Mouse (Mus musculus): ENCODE measurements around the gene Epop. TPM values are rescaled to one million over a fixed set of nuclear protein-coding genes. Genes with fewer than 3 reads are reported as not detected.
"Not testable (repeated sequence)": the region's sequence is repeated elsewhere in the genome, so short reads cannot be mapped to it uniquely, and the experiment has no call there.

Gene Epop
- polyA plus RNA-seq, 1 experiment from 2014 or later = 5.7 TPM

DNA sequence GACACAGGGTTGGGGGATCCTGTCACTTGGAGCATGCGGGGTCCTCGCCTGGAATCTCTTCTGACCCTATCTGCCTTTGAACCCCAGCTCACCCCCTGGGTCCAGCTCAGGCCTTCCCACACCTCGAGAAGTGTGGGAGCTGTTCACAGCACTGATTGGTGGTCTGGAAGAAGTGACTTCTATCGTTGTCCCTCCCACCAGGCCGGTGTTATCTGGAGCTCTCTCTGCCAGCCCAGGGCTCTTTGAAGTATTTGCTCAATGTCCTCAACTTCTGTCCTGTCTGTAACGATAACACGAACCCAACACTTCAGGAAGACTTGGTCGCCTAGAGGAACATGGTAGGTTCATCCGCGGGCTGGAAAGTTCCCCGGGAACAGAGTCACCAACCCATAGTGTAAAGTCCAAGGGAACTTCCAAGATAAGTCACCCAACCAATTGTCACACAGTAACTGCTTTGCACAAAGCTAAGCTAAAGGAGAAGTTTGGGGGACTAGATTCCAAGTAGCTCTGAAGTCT is 29.3 kb upstream of the Epop start:
- DNase-seq (ENCODE audit: low spot score) (no peak), ATAC-seq (ENCODE audit: low FRiP score) (no peak)
- Histone ChIP-seq H3K36me3 (ENCODE audit: control insufficient read depth, insufficient read depth, low read length) (no peaks in the 10 kb centered on the region), H3K9ac (ENCODE audit: low read depth, low read length) (no peak overlapping the region), H3K27me3 (ENCODE audit: control insufficient read depth, insufficient read depth, low read length) (peaks cover 18% of the 10 kb centered on the region), H3K4me1 (replicated peaks; ENCODE audit: control insufficient read depth, insufficient read depth, low read length) (peaks cover 13% of the 10 kb centered on the region), H3K4me2 (replicated peaks; ENCODE audit: low read depth, low read length) (no peak overlapping the region), H3K27ac (ENCODE audit: low read depth, low read length) (no peak overlapping the region), H3K4me3 (ENCODE audit: low read depth, low read length) (no peak overlapping the region), H3K9me3 (ENCODE audit: control insufficient read depth, low read length) (no peaks in the 10 kb centered on the region)
- 62% methylated on average over 11 of the region's 11 CpGs for WGBS

DNA sequence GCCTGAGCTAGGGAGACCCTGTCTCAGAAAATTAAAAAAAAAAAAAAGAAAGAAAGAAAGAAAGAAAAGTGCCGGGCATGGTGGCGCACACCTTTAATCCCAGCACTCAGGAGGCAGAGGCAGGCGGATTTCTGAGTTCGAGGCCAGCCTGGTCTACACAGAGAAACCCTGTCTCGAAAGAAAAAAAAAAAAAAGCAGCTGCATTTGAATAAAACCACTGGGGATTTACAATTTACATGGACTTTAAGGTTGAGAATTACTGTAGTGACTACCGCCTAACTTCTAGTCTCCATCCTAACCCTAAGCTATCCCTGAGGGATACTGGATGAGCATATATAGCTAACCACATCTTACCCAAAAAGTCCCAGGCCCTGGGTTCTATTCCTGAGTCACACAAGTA is 28.5 kb upstream of the Epop start:
- ATAC-seq (ENCODE audit: low FRiP score) = not testable (repeated sequence)

DNA sequence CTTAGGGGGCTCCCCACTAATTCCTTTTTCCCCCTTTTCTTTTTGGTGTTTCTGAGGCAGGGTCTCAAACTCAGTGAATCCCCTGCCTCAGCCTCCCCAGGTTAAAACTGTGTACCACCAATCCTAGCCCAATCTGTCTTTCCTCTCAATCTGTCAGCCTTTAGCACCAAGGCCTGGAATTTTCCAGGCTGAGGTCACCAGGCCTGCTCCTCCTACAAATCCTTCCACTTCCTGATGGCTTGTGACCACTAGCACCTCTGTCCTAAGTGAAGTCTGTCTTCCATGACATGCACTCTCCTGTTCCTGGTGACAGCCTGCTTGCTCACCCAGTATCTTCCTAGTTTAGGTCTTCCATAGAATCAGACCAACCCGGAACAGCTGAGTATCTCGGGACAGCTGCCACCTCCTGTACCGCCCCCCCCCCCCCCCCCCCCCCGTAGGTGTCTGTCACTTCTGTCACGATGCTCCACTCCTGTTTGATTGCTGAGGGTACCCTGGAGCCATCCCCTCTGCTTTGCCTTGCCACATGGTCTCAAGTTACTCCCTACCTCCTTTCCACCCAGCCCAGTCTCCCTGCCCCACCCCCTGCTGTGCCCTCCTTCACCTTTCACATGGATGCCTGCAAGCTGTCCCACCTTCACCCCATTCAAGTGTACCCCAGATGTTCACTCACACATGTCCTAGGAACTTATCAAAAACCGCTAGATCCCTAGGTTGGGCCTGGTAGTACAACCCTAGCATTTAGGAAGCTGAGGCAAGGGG is 27.9 kb upstream of the Epop start:
- DNase-seq (ENCODE audit: low spot score) = no peak
- peaks cover 13% of the 10 kb centered on the region for H3K4me1 ChIP-seq (replicated peaks; ENCODE audit: control insufficient read depth, insufficient read depth, low read length)
- no peaks in the 10 kb centered on the region for H3K9me3 ChIP-seq (ENCODE audit: control insufficient read depth, low read length)
- no peak overlapping the region for H3K4me2 ChIP-seq (replicated peaks; ENCODE audit: low read depth, low read length)
- no peak overlapping the region for H3K4me3 ChIP-seq (ENCODE audit: low read depth, low read length)
- no peak overlapping the region for H3K9ac ChIP-seq (ENCODE audit: low read depth, low read length)
- WGBS = 38% methylated on average over 6 of the region's 6 CpGs
- peaks cover 17% of the 10 kb centered on the region for H3K27me3 ChIP-seq (ENCODE audit: control insufficient read depth, insufficient read depth, low read length)
- no peak for ATAC-seq (ENCODE audit: low FRiP score)
- H3K27ac ChIP-seq (ENCODE audit: low read depth, low read length) = no peak overlapping the region
- H3K36me3 ChIP-seq (ENCODE audit: control insufficient read depth, insufficient read depth, low read length) = no peaks in the 10 kb centered on the region

More for the DNA sequence above, 28.5 kb upstream of the Epop start:
- H3K4me3 ChIP-seq (ENCODE audit: low read depth, low read length); H3K9ac ChIP-seq (ENCODE audit: low read depth, low read length); DNase-seq (ENCODE audit: low spot score); H3K36me3 ChIP-seq (ENCODE audit: control insufficient read depth, insufficient read depth, low read length); H3K27ac ChIP-seq (ENCODE audit: low read depth, low read length); H3K9me3 ChIP-seq (ENCODE audit: control insufficient read depth, low read length); H3K4me2 ChIP-seq (replicated peaks; ENCODE audit: low read depth, low read length): not testable (repeated sequence)
- Histone ChIP-seq H3K27me3 (ENCODE audit: control insufficient read depth, insufficient read depth, low read length) (peaks cover 18% of the 10 kb centered on the region), H3K4me1 (replicated peaks; ENCODE audit: control insufficient read depth, insufficient read depth, low read length) (peaks cover 13% of the 10 kb centered on the region)
- 91% methylated on average over 6 of the region's 6 CpGs for WGBS

DNA sequence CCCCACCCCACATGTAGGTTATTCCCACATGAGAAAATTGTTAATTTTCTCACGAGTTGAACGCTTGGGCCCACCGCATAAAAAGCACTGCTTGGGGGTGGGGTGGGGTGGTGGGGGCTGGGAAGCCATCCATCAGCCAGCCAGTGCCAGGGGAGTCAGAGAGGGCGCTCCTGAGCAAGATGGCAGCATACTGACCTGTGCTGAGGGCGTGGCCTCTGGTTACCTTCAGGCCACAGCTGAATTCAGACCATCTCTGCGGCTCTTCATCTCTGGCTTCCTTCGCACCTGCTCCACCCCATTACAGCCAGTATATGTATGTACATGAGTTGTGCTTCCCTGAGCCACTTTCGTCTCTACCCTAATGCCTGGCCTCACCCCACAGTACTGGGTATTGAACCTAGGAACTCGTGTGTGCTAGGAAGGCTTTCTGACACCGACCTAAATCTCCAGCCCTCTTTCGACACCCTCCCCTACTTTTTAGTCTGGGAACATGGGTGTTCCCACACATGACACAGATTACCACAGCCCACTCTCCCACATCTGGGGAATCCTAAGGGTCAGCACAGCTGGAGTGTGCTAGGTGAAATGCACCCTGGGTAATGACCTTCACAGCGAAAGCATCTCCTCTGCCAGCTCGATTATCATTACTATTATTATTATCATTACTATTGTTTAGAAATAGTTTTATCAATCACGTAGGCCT is 26.9 kb upstream of the Epop start:
- no peak overlapping the region for H3K27ac ChIP-seq (ENCODE audit: low read depth, low read length)
- H3K27me3 ChIP-seq (ENCODE audit: control insufficient read depth, insufficient read depth, low read length) = peaks cover 7% of the 10 kb centered on the region
- peaks cover 4% of the 10 kb centered on the region for H3K4me1 ChIP-seq (replicated peaks; ENCODE audit: control insufficient read depth, insufficient read depth, low read length)
- no peak for DNase-seq (ENCODE audit: low spot score)
- 73% methylated on average over 14 of the region's 14 CpGs for WGBS
- no peaks in the 10 kb centered on the region for H3K36me3 ChIP-seq (ENCODE audit: control insufficient read depth, insufficient read depth, low read length)
- ATAC-seq (ENCODE audit: low FRiP score) = no peak
- H3K4me3 ChIP-seq (ENCODE audit: low read depth, low read length) = no peak overlapping the region
- H3K9me3 ChIP-seq (ENCODE audit: control insufficient read depth, low read length) = no peaks in the 10 kb centered on the region
- H3K9ac ChIP-seq (ENCODE audit: low read depth, low read length) = no peak overlapping the region
- no peak overlapping the region for H3K4me2 ChIP-seq (replicated peaks; ENCODE audit: low read depth, low read length)

DNA sequence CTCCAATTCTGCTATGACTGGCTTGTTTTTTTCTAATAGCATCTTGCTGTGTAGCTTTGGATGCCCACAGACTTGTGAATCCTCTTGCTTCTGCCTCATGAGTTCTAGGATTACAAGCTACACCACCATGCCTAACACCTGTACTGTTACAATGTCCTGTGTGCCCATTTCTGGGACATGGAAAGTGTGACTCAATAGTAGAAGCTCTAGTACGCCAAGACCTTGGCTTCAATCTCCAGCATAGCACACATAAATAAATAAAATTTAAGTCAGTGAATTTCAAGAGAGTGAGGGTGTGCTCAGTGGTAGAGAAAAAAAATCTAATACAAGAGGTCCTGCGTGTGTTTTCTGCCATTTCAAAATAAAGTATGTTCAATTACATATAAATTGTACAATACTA is 24.7 kb upstream of the Epop start:
- H3K27me3 ChIP-seq (ENCODE audit: control insufficient read depth, insufficient read depth, low read length) = no peaks in the 10 kb centered on the region
- no peak for ATAC-seq (ENCODE audit: low FRiP score)
- H3K9me3 ChIP-seq (ENCODE audit: control insufficient read depth, low read length) = no peaks in the 10 kb centered on the region
- no peak overlapping the region for H3K9ac ChIP-seq (ENCODE audit: low read depth, low read length)
- no peak overlapping the region for H3K27ac ChIP-seq (ENCODE audit: low read depth, low read length)
- 93% methylated on average over 2 of the region's 2 CpGs for WGBS
- H3K36me3 ChIP-seq (ENCODE audit: control insufficient read depth, insufficient read depth, low read length) = no peaks in the 10 kb centered on the region
- no peak overlapping the region for H3K4me2 ChIP-seq (replicated peaks; ENCODE audit: low read depth, low read length)
- H3K4me3 ChIP-seq (ENCODE audit: low read depth, low read length) = no peak overlapping the region
- DNase-seq (ENCODE audit: low spot score) = no peak
- H3K4me1 ChIP-seq (replicated peaks; ENCODE audit: control insufficient read depth, insufficient read depth, low read length) = no peaks in the 10 kb centered on the region

DNA sequence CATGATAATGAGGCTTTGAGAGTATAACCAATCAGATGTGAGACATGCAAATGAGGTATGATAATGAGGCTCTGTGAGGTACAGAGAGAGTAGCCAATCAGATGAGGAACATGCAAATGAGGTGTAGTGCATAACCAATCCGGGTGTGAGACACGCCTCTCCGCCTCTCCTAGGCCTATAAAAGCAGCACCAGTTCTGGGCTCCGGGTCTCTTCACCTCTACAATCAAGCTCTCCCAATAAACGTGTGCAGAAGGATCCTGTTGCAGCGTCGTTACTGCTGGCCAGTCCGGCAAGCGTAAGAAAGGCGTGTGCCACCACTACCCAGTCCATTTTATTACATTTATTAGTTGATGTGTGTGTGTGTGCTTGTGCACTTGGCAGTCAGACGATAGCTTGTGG is 23.9 kb upstream of the Epop start:
- not testable (repeated sequence) for H3K27me3 ChIP-seq (ENCODE audit: control insufficient read depth, insufficient read depth, low read length); DNase-seq (ENCODE audit: low spot score); H3K27ac ChIP-seq (ENCODE audit: low read depth, low read length); H3K36me3 ChIP-seq (ENCODE audit: control insufficient read depth, insufficient read depth, low read length); H3K4me3 ChIP-seq (ENCODE audit: low read depth, low read length); H3K9me3 ChIP-seq (ENCODE audit: control insufficient read depth, low read length); H3K4me1 ChIP-seq (replicated peaks; ENCODE audit: control insufficient read depth, insufficient read depth, low read length); ATAC-seq (ENCODE audit: low FRiP score); H3K4me2 ChIP-seq (replicated peaks; ENCODE audit: low read depth, low read length); H3K9ac ChIP-seq (ENCODE audit: low read depth, low read length)
- WGBS = 96% methylated on average over 11 of the region's 11 CpGs

DNA sequence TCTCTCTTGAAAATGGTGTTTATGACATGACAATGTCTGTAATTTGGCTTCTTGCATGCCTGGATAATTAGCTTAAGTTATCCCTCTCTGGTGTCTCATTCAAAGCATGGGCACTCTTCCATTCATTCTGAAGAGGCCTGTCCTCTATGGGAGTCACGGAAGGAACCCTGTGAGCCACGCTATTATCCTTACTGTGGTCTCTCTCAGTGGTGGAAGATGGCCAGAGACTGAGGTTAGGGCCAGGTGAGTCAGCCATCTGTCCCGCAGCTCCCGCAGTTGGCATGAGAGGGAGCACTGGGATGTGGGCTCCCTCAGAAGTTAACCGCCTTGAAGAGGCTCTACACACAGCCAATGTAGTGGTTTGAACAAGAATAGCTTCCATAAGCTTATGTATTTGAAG is 20.8 kb upstream of the Epop start:
- Histone ChIP-seq H3K4me3 (ENCODE audit: low read depth, low read length) (no peak overlapping the region), H3K4me1 (replicated peaks; ENCODE audit: control insufficient read depth, insufficient read depth, low read length) (no peaks in the 10 kb centered on the region), H3K36me3 (ENCODE audit: control insufficient read depth, insufficient read depth, low read length) (no peaks in the 10 kb centered on the region), H3K9me3 (ENCODE audit: control insufficient read depth, low read length) (no peaks in the 10 kb centered on the region), H3K4me2 (replicated peaks; ENCODE audit: low read depth, low read length) (no peak overlapping the region), H3K27me3 (ENCODE audit: control insufficient read depth, insufficient read depth, low read length) (no peaks in the 10 kb centered on the region), H3K27ac (ENCODE audit: low read depth, low read length) (no peak overlapping the region), H3K9ac (ENCODE audit: low read depth, low read length) (no peak overlapping the region)
- WGBS = 68% methylated on average over 5 of the region's 5 CpGs
- DNase-seq (ENCODE audit: low spot score) (no peak), ATAC-seq (ENCODE audit: low FRiP score) (no peak)

DNA sequence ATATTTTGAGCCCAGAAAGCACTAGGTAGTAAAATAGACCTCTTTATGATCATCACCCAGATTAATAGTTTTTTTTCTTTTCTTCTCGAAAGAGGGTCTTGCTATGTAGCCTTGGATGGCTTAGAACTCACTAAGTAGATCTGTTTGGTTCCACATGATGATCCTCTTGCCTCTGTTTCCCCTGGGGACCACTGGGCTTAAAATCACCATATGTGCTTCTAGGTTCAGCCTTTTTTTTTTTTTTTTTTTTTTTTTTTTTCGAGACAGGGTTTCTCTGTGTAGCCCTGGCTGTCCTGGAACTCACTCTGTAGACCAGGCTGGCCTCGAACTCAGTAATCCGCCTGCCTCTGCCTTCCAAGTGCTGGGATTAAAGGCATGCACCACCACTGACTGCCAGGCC is 19.0 kb upstream of the Epop start:
- WGBS = 81% methylated on average over 4 of the region's 4 CpGs
- H3K27ac ChIP-seq (ENCODE audit: low read depth, low read length); H3K27me3 ChIP-seq (ENCODE audit: control insufficient read depth, insufficient read depth, low read length); H3K4me1 ChIP-seq (replicated peaks; ENCODE audit: control insufficient read depth, insufficient read depth, low read length); H3K36me3 ChIP-seq (ENCODE audit: control insufficient read depth, insufficient read depth, low read length); H3K4me2 ChIP-seq (replicated peaks; ENCODE audit: low read depth, low read length); H3K9ac ChIP-seq (ENCODE audit: low read depth, low read length); ATAC-seq (ENCODE audit: low FRiP score); H3K9me3 ChIP-seq (ENCODE audit: control insufficient read depth, low read length); DNase-seq (ENCODE audit: low spot score); H3K4me3 ChIP-seq (ENCODE audit: low read depth, low read length): not testable (repeated sequence)

DNA sequence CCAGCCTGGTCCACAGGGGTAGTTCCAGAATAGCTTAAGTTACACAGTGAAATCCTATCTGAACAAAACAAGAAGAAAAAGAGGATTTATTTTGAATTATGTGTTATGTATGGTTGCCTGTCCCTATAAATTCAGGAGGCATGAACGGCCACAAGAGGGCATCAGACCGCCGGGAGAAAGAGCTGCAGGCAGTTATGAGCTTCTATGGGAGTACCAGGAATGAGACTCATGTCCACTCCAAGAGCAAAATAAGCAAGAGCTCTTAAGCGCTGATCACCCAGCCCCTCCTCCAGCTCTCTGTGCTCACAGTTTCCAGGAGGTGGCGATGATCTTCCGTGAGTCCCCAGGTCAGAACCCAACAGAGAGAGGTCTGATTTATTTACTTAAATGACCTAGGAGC is 15.3 kb upstream of the Epop start:
- H3K9ac ChIP-seq (ENCODE audit: low read depth, low read length) = no peak overlapping the region
- H3K27ac ChIP-seq (ENCODE audit: low read depth, low read length) = no peak overlapping the region
- no peaks in the 10 kb centered on the region for H3K4me1 ChIP-seq (replicated peaks; ENCODE audit: control insufficient read depth, insufficient read depth, low read length)
- DNase-seq (ENCODE audit: low spot score) (peak; percentile 77), ATAC-seq (ENCODE audit: low FRiP score) (no peak)
- H3K27me3 ChIP-seq (ENCODE audit: control insufficient read depth, insufficient read depth, low read length) = no peaks in the 10 kb centered on the region
- no peaks in the 10 kb centered on the region for H3K9me3 ChIP-seq (ENCODE audit: control insufficient read depth, low read length)
- H3K4me2 ChIP-seq (replicated peaks; ENCODE audit: low read depth, low read length) = no peak overlapping the region
- no peaks in the 10 kb centered on the region for H3K36me3 ChIP-seq (ENCODE audit: control insufficient read depth, insufficient read depth, low read length)
- 4% methylated on average over 6 of the region's 6 CpGs for WGBS
- no peak overlapping the region for H3K4me3 ChIP-seq (ENCODE audit: low read depth, low read length)
